Mouse (Mus musculus) hindbrain, embryonic 14.5 days (tissue): ENCODE data around the gene Xpr1. TPM values are rescaled to one million over a fixed set of nuclear protein-coding genes. Genes with fewer than 3 reads are reported as not detected.

Experiments
- ATAC-seq: fragments of 200-750 bp; cut with Nextera tagmentation; 2 replicates; pipeline ENCODE4 v1.8.0; 2017; ENCODE audit warnings: moderate number of reproducible peaks, mild to moderate bottlenecking, moderate TSS enrichment, moderate library complexity; ENCODE audit not compliant: low FRiP score
- DNase-seq: peaks from one replicate; pipeline ENCODE4 v3.0.0-alpha.2; 2015; ENCODE audit warnings: low spot score
- H3K27ac ChIP-seq: fragments of 300-500 bp; sonication (generic); 2 replicates; pipeline ENCODE4 v1.5.1; 2014; ENCODE audit warnings: mild to moderate bottlenecking, moderate library complexity
- H3K27me3 ChIP-seq: fragments of 300-500 bp; sonication (generic); 2 replicates; pipeline ENCODE4 v1.6.1; 2014; ENCODE audit warnings: mild to moderate bottlenecking, low read length, mixed read lengths; ENCODE audit not compliant: control insufficient read depth, insufficient read depth
- H3K36me3 ChIP-seq: fragments of 300-500 bp; sonication (generic); replicated peaks from 2 replicates; pipeline ENCODE4 v1.6.1; 2014; ENCODE audit not compliant: control insufficient read depth, insufficient read depth
- H3K4me1 ChIP-seq: fragments of 300-500 bp; sonication (generic); replicated peaks from 2 replicates; pipeline ENCODE4 v1.6.1; 2014; ENCODE audit warnings: antibody characterized with exemption, low read length, mixed read lengths; ENCODE audit not compliant: control insufficient read depth, insufficient read depth
- H3K4me2 ChIP-seq: fragments of 300-500 bp; sonication (generic); replicated peaks from 2 replicates; pipeline ENCODE4 v1.6.1; 2014; ENCODE audit warnings: mild to moderate bottlenecking, moderate library complexity
- H3K4me3 ChIP-seq: fragments of 300-500 bp; sonication (generic); replicated peaks from 2 replicates; pipeline ENCODE4 v1.5.1; 2014; ENCODE audit warnings: mild to moderate bottlenecking, low read length
- H3K9ac ChIP-seq: fragments of 300-500 bp; sonication (generic); 2 replicates; pipeline ENCODE4 v1.6.1; 2014
- H3K9me3 ChIP-seq: fragments of 300-500 bp; sonication (generic); 2 replicates; pipeline ENCODE4 v1.6.1; 2016; ENCODE audit warnings: low read length; ENCODE audit not compliant: control insufficient read depth
- WGBS: fragments of 180-500 bp; shearing (Covaris S2); extraction: QIAGEN DNeasy Blood & Tissue Kit; methylation state at CpG from one replicate; pipeline ENCODE4 v1.1.7; 2014; 5-methylcytosine and 5-hydroxymethylcytosine counted together
- polyA plus RNA-seq: library from polyadenylated mRNA; unstranded; fragments of >200 nt; fragmentation: Nextera tagmentation; extraction: Ambion mirVana; gene quantifications from 2 replicates; pipeline ENCODE4 v1.2.1, GENCODE M21; 2014

The Xpr1 gene
- polyA plus RNA-seq, 1 experiment from 2014 or later: 38.7 TPM

DNA sequence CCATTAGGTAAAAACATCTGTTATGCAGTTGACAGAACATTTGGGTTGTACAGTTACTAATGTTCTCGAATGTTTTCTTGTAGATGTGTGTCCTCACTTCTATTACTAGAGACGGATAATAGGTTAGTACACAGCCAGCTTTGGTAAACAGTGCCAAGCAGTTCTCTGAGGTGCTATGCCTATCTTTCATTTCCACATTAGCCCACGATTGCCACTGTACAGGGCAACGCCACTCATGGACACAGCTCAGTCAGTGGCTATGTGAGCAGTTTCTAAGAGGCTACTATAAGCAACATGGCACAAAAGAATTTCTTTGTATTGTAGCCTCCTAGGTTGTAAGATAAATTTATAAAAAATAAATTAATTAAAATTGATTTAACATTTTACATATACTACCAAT lies 97.7 kb downstream of the Xpr1 start:
- ATAC-seq: no peak

GRCm38 (mm10) chr1:155311672-155312071 lies 105.5 kb downstream of the Xpr1 start:
- no peak overlapping the region for H3K9ac ChIP-seq
- H3K4me3 ChIP-seq: no peak overlapping the region
- DNase-seq (no peak), ATAC-seq (no peak)
- H3K9me3 ChIP-seq: no peaks in the 10 kb centered on the region
- no peak overlapping the region for H3K4me2 ChIP-seq
- peaks cover 31% of the 10 kb centered on the region for H3K36me3 ChIP-seq
- 56% methylated on average over 3 of the region's 3 CpGs for WGBS
- H3K27ac ChIP-seq: no peak overlapping the region
- H3K4me1 ChIP-seq: peaks cover 10% of the 10 kb centered on the region
- H3K27me3 ChIP-seq: no peaks in the 10 kb centered on the region

More for the DNA sequence above, 97.7 kb downstream of the Xpr1 start:
- Histone ChIP-seq H3K4me2 (no peak overlapping the region), H3K9ac (no peak overlapping the region), H3K4me3 (no peak overlapping the region), H3K4me1 (peaks cover 9% of the 10 kb centered on the region; the same call in 1 of the 2 replicates), H3K27me3 (no peaks in the 10 kb centered on the region), H3K9me3 (no peaks in the 10 kb centered on the region), H3K27ac (peak overlapping the region; percentile 54), H3K36me3 (no peaks in the 10 kb centered on the region)
- no peak for DNase-seq
- 65% methylated on average over 4 of the region's 4 CpGs for WGBS

DNA sequence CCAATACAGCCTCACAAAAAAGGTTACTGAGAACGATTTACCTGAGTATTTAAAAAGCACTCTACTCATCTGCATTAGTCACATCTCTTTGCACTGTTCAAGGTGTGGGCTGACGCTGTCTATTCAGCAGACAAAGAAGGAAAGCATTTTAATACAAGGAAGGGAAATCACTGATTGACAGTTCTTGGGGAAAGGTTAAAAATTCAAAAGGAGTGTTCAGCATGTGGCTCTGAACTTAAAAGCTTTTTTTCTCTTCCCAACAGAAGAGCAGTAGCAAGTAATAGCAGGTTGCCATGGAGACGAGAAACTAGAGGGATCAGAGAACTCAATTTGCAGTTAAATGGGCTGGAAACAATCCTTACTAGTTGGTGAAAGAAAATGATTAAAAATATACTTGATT lies 110.3 kb downstream of the Xpr1 start:
- peak overlapping the region; percentile 80 for H3K27ac ChIP-seq
- H3K4me3 ChIP-seq: no peak overlapping the region
- H3K9me3 ChIP-seq: no peaks in the 10 kb centered on the region
- peaks cover 22% of the 10 kb centered on the region for H3K4me1 ChIP-seq
- no peaks in the 10 kb centered on the region for H3K27me3 ChIP-seq
- no peak overlapping the region for H3K9ac ChIP-seq
- ATAC-seq: 0 out of 2 replicates have a peak, but pooled peaks have one; percentile 59
- peaks cover 27% of the 10 kb centered on the region for H3K36me3 ChIP-seq
- no peak overlapping the region for H3K4me2 ChIP-seq
- 13% methylated on average over 3 of the region's 3 CpGs for WGBS
- peak; percentile 70 for DNase-seq

GRCm38 (mm10) chr1:155303402-155303801 lies 113.8 kb downstream of the Xpr1 start:
- 68% methylated on average over 2 of the region's 2 CpGs for WGBS
- Histone ChIP-seq H3K27me3 (no peaks in the 10 kb centered on the region), H3K9ac (no peak overlapping the region), H3K9me3 (no peaks in the 10 kb centered on the region), H3K4me1 (peaks cover 22% of the 10 kb centered on the region), H3K36me3 (peaks cover 14% of the 10 kb centered on the region), H3K4me2 (no peak overlapping the region), H3K4me3 (no peak overlapping the region), H3K27ac (no peak overlapping the region)
- DNase-seq (no peak), ATAC-seq (no peak)

DNA sequence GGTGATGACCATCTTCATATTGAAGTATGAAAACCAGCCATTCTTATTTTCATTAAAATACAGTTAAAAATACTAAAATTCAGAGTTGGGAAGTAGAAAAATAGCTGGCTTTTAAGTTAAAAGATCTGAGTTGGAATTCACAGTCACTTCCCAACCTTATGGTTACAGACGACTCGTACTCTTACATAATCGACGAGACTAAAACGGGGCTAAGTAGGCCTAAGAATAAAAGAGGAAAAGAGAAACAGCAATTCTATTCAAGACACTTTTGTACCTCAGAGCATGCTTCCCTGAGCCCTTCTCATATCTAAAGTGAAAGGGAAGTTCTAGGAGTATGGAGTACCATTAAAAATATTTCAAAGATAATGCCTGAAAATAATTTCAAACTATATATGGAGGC lies 119.6 kb downstream of the Xpr1 start:
- ATAC-seq (no peak), DNase-seq (no peak)
- Histone ChIP-seq H3K27me3 (no peaks in the 10 kb centered on the region), H3K4me3 (no peak overlapping the region), H3K27ac (no peak overlapping the region), H3K36me3 (no peaks in the 10 kb centered on the region), H3K4me1 (no peaks in the 10 kb centered on the region), H3K4me2 (no peak overlapping the region), H3K9ac (no peak overlapping the region), H3K9me3 (no peaks in the 10 kb centered on the region)
- WGBS: 96% methylated on average over 5 of the region's 5 CpGs

DNA sequence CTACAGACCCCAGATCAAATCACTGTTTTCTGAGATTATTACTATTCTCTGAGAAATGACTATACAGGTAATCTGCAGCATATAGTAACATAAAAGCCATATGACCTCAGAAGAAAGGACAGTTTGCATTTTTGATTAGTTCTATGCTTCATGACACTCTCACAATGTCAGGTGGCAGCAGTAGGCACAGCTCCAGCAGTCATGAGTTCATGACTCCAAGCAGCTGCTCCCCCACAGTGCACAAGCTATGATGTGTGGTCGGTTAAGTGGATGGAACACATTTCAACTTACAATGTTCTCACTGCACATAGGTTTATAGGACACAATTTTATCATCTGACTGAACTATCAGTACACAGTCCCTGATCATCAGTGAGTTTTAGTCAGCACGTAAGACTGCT lies 120.0 kb downstream of the Xpr1 start:
- DNase-seq (no peak), ATAC-seq (no peak)
- H3K4me2 ChIP-seq: no peak overlapping the region
- no peak overlapping the region for H3K9ac ChIP-seq
- 75% methylated on average over 2 of the region's 2 CpGs for WGBS
- no peaks in the 10 kb centered on the region for H3K4me1 ChIP-seq
- H3K4me3 ChIP-seq: no peak overlapping the region
- no peaks in the 10 kb centered on the region for H3K27me3 ChIP-seq
- no peaks in the 10 kb centered on the region for H3K36me3 ChIP-seq
- no peaks in the 10 kb centered on the region for H3K9me3 ChIP-seq
- no peak overlapping the region for H3K27ac ChIP-seq

GRCm38 (mm10) chr1:155293446-155293845 lies 123.8 kb downstream of the Xpr1 start:
- no peak overlapping the region; the same call in 1 of the 2 replicates for H3K27ac ChIP-seq
- 8% methylated on average over 3 of the region's 3 CpGs for WGBS

DNA sequence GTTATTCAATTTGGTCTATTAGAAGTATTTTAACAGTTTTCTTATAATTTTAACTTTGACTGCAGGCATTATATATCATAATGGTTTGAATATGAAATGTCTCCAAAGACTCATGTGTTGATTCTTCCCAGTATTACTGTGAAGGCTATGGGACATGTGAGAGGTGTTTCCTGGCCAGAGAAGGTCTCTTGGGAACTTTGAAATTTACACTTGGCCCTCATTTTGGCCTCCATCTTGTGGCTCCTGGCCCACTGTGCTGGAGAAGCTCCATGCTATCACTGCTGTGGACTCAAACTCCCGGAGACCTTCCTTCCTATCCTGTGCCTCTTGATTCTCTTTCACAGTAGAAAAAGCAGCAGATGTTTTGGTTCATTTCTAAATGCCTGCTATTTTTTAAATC lies 127.8 kb downstream of the Xpr1 start:
- no peak for ATAC-seq
- Histone ChIP-seq H3K9ac (no peak overlapping the region), H3K9me3 (peaks cover 2% of the 10 kb centered on the region; the same call in 1 of the 2 replicates), H3K27ac (no peak overlapping the region), H3K27me3 (no peaks in the 10 kb centered on the region), H3K4me3 (no peak overlapping the region), H3K36me3 (peaks cover 60% of the 10 kb centered on the region), H3K4me2 (no peak overlapping the region), H3K4me1 (no peaks in the 10 kb centered on the region)
- no peak for DNase-seq
- 94% methylated on average over 1 of the region's 1 CpGs for WGBS

More at GRCm38 (mm10) chr1:155293446-155293845, 123.8 kb downstream of the Xpr1 start:
- H3K9me3 ChIP-seq: no peaks in the 10 kb centered on the region
- H3K27me3 ChIP-seq: no peaks in the 10 kb centered on the region
- H3K4me2 ChIP-seq: no peak overlapping the region
- peaks cover 24% of the 10 kb centered on the region for H3K36me3 ChIP-seq
- ATAC-seq: peak; percentile 83
- DNase-seq: peak; percentile 95
- no peaks in the 10 kb centered on the region for H3K4me1 ChIP-seq
- H3K4me3 ChIP-seq: no peak overlapping the region
- no peak overlapping the region for H3K9ac ChIP-seq

GRCm38 (mm10) chr1:155288033-155288432 lies 129.2 kb downstream of the Xpr1 start:
- Histone ChIP-seq H3K4me2 (no peak overlapping the region), H3K9ac (no peak overlapping the region), H3K36me3 (peaks cover 72% of the 10 kb centered on the region), H3K4me1 (no peaks in the 10 kb centered on the region), H3K27me3 (no peaks in the 10 kb centered on the region), H3K27ac (no peak overlapping the region), H3K4me3 (no peak overlapping the region), H3K9me3 (peaks cover 2% of the 10 kb centered on the region; the same call in 1 of the 2 replicates)
- ATAC-seq (no peak), DNase-seq (no peak)
- WGBS: 96% methylated on average over 3 of the region's 3 CpGs

- Histone ChIP-seq H3K36me3 (peaks cover 77% of the 10 kb centered on the region), H3K4me1 (no peaks in the 10 kb centered on the region), H3K27me3 (no peaks in the 10 kb centered on the region), H3K27ac (no peak overlapping the region), H3K9me3 (peaks cover 2% of the 10 kb centered on the region; the same call in 1 of the 2 replicates), H3K4me2 (no peak overlapping the region), H3K4me3 (no peak overlapping the region), H3K9ac (no peak overlapping the region)
- DNase-seq: no peak
- no peak for ATAC-seq
- WGBS: 94% methylated on average over 7 of the region's 7 CpGs
These were observed 133.4 kb downstream of the Xpr1 start for GRCm38 (mm10) chr1:155283808-155284207.
